Mouse (Mus musculus) R1 (cell line): Measurements from ENCODE around the gene Vmn2r-ps159.
"Not testable (repeated sequence)": the region's sequence is repeated elsewhere in the genome, so short reads cannot be mapped to it uniquely, and the experiment has no call there.

Source experiments
- DNase-seq: peaks from one replicate; pipeline ENCODE4 v3.0.0-alpha.2; 2018; ENCODE audit warnings: low read depth, low spot score

The Vmn2r-ps159 gene

GRCm38 (mm10) chr4:156330803-156331202 is at the start of gene Vmn2r-ps159:
Gene Vmn2r-ps159, plus strand, starts transcription at chr4:156331103.
- DNase-seq: not testable (repeated sequence)

- DNase-seq: not testable (repeated sequence)
These were observed 10.9 kb downstream of the Vmn2r-ps159 start for GRCm38 (mm10) chr4:156341601-156342504.

GRCm38 (mm10) chr4:156342569-156343325 is 11.8 kb downstream of the Vmn2r-ps159 start:
- no peak for DNase-seq

- DNase-seq: no peak
These were observed 12.4 kb downstream of the Vmn2r-ps159 start for GRCm38 (mm10) chr4:156343332-156343731.

- not testable (repeated sequence) for DNase-seq
These were observed 26.0 kb downstream of the Vmn2r-ps159 start for GRCm38 (mm10) chr4:156356756-156357437.
